Mouse (Mus musculus) adipocyte (in vitro differentiated cells): Measurements from ENCODE around the gene Prkag2.

Experiments used
- DNase-seq: peaks from one replicate; pipeline ENCODE4 v3.0.0-alpha.2; 2016; ENCODE audit warnings: low spot score

The Prkag2 gene

GRCm38 (mm10) chr5:24995576-24996100 is 104.8 kb downstream of the Prkag2 start:
- DNase-seq = peak; percentile 50

- DNase-seq = no peak
Observed at GRCm38 (mm10) chr5:24993190-24993589, 107.3 kb downstream of the Prkag2 start.

DNA sequence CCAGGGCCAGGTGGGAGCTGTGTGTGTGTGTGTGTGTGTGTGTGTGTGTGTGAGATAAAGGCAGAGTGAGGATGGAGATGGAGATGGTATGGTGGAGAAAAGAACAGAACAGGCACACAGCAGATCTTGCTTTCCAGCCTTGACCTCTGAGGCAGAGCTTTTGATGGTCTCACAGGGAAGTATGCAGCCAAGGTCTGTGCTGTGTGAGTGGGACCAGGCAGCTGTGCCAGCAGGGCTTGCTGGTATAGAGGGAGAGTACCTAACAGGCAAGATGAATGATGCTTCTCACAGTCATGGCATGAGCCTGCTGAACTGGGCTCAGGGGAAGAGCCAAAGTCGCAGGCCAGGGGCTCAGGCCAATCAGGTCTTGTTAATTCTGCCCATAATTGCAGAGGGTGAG is 108.9 kb downstream of the Prkag2 start:
- DNase-seq = no peak

DNA sequence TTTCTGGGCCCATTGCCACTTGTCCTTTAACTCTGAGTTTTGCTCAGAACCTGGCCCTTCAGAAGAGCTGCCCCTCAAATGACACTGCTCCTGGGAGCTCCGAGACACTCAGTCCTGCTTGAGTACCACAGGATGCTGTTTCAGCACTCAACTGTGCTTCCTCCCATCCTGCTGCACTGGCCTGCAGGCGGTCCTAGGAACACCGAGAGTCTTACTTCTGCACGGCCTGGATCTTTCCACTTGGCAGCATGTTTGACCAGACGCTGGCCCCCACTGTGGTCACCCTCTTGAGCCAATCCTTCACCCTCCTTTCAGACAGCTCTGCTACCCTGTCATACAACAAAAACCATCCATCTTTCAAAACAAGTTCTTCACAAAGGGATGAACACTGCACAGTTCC is 110.0 kb downstream of the Prkag2 start:
- no peak for DNase-seq

- peak; percentile 47 for DNase-seq
Observed at GRCm38 (mm10) chr5:24989683-24990082, 110.8 kb downstream of the Prkag2 start.

- no peak for DNase-seq
Observed at GRCm38 (mm10) chr5:24986956-24987355, 113.5 kb downstream of the Prkag2 start.

- DNase-seq = no peak
Observed at GRCm38 (mm10) chr5:24986204-24986940, 114.1 kb downstream of the Prkag2 start.

DNA sequence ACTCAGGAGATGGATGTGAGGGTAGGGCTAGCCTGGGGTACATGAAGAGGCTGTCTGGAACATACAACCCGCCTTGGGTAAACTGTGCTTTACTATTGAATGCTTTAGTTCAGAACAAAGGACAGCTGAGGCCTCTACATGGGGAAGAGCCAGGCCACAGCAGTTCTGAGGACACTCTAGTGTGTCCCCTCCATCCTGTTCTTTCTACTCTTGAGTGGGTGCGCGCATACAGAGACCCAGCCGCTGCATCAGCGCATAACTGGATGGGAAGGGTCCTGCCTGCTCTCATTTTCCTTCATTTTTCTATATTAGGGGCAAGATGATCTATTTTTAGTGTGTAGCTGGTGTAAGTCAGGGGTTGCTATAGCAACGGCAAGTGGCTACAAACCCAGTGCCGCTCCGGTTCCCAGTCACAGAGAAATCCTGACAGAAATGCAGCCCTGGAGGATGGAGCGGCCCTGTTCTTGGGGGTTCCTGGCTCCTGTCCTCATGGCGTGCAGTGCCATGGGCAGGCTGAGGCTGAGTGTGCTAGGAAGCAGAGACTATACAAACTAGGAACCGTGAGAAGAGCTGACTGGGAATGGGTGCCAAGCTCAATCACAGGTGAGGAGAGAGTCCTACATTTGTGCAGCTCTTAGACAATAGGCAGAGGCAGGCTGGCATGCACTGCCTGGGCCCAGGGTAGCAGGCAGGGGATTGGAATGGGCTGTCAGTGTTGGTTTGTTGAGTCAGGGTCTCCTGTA is 114.8 kb downstream of the Prkag2 start:
- DNase-seq = no peak

DNA sequence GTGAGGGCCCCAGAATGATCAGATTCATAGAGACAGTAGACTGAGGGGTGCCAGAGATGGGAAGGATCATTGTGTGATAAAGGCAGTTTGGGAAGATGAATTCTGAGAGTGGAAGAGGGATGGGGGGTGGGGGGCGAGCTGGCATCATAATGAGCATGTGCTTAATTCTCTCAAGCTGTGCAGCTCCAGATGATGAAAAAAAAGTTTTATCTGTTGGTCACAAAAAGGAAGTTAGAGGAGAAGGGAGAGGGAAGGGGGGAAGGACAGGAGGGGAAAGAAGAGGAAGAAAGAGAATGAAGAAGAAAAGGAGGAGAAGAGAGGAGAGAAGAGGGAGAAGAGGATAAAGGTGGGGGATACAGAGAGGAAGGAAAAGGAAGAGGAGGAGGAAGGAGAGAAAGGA is 116.3 kb downstream of the Prkag2 start:
- DNase-seq = no peak

DNA sequence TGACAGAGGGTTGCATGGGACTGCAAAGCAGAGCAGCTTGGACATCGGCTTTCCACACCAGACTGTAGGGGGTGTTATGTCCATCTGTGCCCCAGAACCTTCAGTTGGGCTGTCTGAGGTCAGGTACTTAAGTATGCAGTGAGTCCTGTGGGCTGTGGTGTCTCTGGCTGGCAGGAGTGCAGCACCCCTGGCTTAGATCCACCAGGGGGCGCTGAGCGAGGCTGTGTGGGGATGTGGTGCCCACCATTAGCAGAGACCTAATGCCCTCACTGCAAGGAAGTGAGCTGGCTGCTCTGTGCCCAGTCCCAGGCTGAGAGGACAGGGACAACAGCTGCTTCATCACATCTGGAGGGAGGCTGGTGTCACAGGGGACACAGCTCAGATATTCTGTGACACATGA is 116.9 kb downstream of the Prkag2 start:
- no peak for DNase-seq

DNA sequence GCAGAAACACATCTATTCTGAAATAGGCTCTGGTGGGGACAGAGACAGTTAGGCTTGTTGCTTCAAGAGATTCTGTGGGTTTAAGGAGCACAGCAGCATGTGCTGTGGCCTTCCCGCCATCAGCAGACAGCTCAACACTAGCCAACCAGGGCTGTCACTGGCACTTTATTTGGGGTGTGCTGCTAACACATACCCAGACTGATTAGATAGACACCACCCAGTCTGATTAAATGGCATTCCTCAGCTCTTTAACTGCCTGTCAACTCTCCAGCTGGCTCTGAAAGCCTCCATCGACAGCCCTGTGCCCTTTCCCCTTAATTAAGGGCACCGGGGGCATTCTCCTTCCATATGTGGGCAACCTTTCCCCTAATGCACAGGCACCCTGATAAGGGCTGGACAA is 118.2 kb downstream of the Prkag2 start:
- no peak for DNase-seq

DNA sequence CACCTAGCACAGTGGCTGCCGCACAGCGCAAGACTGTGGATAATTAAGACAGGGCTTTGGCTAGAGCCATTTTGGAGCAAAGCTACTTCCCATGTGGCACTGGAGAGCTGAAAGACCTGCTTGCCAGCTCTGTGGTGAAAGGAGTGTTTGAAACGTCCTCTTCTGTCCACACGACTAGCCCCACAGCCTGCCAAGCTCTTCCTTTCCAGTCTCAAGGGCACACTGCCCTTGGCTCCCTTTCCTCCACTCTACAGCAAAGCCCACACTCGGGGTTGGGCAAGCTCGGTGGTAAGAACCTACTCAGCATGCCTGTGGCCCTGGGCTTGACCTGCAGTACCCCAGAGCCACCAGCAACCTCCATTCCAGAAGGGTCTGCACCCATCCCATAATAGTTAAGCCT is 118.7 kb downstream of the Prkag2 start:
- no peak for DNase-seq

DNA sequence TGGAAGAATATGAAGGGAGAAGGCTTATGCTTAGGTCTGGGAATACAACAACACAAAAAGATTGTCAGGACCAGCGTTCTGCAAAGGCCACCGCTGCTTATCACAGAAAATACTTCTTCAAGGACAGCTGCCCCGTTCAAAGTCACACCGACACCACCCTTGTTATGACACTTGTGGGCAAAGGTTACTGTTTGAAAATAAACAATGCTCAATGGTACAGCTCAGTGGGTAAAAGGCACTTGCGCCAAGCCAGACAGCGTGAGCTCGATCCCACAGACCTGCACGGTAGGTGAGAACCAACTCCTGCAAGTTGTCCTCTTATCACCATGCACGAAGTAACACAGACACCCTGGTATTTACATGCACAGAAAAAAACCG is 120.5 kb downstream of the Prkag2 start:
- DNase-seq = no peak

- no peak for DNase-seq
Observed at GRCm38 (mm10) chr5:24979312-24979967, 121.0 kb downstream of the Prkag2 start.

GRCm38 (mm10) chr5:24976907-24977306 is 123.5 kb downstream of the Prkag2 start:
- DNase-seq = peak; percentile 50

GRCm38 (mm10) chr5:24976236-24976635 is 124.2 kb downstream of the Prkag2 start:
- no peak for DNase-seq

DNA sequence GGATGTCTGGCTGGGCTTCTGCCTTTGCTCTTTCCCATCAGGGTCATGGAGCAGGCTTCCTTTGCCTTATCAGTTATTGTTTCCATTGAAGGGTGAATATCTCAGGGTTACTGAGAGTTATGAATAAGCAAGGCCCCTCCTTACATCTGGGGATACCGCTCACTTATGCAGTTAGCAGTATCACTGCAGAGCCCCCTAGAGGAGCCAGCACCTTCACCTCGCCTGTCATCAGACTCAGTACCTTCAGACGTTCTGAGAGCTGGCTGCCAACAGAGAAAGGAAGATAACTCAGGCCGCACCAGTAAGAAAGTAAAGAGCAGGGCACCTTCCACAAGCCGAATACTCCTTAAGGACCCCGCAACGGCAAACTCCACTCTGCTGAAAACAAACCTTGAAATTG is 125.3 kb downstream of the Prkag2 start:
- DNase-seq = no peak

- DNase-seq = no peak
Observed at GRCm38 (mm10) chr5:24973672-24974225, 126.7 kb downstream of the Prkag2 start.

DNA sequence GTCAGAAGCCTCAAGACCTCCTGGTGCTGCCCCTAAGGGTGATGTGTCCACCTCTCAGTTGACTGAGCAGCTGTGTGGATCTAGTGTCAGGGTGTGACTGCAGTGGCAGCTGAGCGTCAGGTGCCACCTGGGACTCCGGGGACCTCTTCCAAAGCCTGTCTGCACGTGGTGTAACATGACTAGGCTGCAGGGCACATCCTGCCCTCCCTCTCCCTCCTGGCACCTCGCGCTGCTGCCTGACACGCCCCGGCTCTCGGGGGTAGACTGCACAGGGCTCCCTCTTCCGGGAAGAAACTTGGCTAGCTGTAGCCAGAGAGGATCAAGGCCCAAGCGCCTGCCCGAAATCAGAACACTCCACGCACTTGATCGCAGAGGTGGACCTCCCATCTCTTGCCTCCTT is 127.2 kb downstream of the Prkag2 start:
- DNase-seq = no peak

- no peak for DNase-seq
Observed at GRCm38 (mm10) chr5:24970552-24971275, 129.7 kb downstream of the Prkag2 start.

- no peak for DNase-seq
Observed at GRCm38 (mm10) chr5:24969241-24969880, 131.1 kb downstream of the Prkag2 start.
